Mouse (Mus musculus) limb, embryonic 12.5 days (tissue): Measurements from ENCODE around the gene Pitx1. TPM values are rescaled to one million over a fixed set of nuclear protein-coding genes. Genes with fewer than 3 reads are reported as not detected.

ENCODE experiments used
- ATAC-seq: fragments of 200-750 bp; cut with Nextera tagmentation; 2 replicates; pipeline ENCODE4 v1.8.0; 2017; ENCODE audit warnings: low read depth, moderate TSS enrichment; ENCODE audit not compliant: insufficient number of reproducible peaks, insufficient read depth, low FRiP score, low TSS enrichment
- H3K27ac ChIP-seq: fragments of 300-500 bp; sonication (generic); 2 replicates; pipeline ENCODE4 v1.5.1; 2016; ENCODE audit warnings: mild to moderate bottlenecking, moderate library complexity
- H3K27me3 ChIP-seq: fragments of 300-500 bp; sonication (generic); 2 replicates; pipeline ENCODE4 v1.6.1; 2016; ENCODE audit warnings: mild to moderate bottlenecking, moderate library complexity
- H3K36me3 ChIP-seq: fragments of 300-500 bp; sonication (generic); 2 replicates; pipeline ENCODE4 v1.6.1; 2016; ENCODE audit warnings: mild to moderate bottlenecking, moderate library complexity
- H3K4me1 ChIP-seq: fragments of 300-500 bp; sonication (generic); replicated peaks from 2 replicates; pipeline ENCODE4 v1.6.1; 2016
- H3K4me2 ChIP-seq: fragments of 300-500 bp; sonication (generic); 2 replicates; pipeline ENCODE4 v1.6.1; 2016; ENCODE audit warnings: mild to moderate bottlenecking, moderate library complexity
- H3K4me3 ChIP-seq: fragments of 300-500 bp; sonication (generic); replicated peaks from 2 replicates; pipeline ENCODE4 v1.5.1; 2016; ENCODE audit warnings: mild to moderate bottlenecking
- H3K9ac ChIP-seq: fragments of 300-500 bp; sonication (generic); replicated peaks from 2 replicates; pipeline ENCODE4 v1.6.1; 2016; ENCODE audit warnings: mild to moderate bottlenecking, moderate library complexity
- H3K9me3 ChIP-seq: fragments of 300-500 bp; sonication (generic); 2 replicates; pipeline ENCODE4 v1.6.1; 2016; ENCODE audit warnings: mild to moderate bottlenecking, moderate library complexity
- WGBS: fragments of 180-500 bp; shearing (Covaris S2); methylation state at CpG from one replicate; pipeline ENCODE4 v1.1.7; 2016; 5-methylcytosine and 5-hydroxymethylcytosine counted together
- polyA plus RNA-seq: library from polyadenylated mRNA; unstranded; fragments of >200 nt; fragmentation: Nextera tagmentation; extraction: Ambion mirVana; gene quantifications from 2 replicates; pipeline ENCODE4 v1.2.1, GENCODE M21; 2016

Gene Pitx1
- polyA plus RNA-seq, 1 experiment from 2014 or later: 206 TPM

- 1% methylated on average over 55 of the region's 82 CpGs for WGBS
- H3K4me1 ChIP-seq: peaks cover 48% of the 10 kb centered on the region
- peak overlapping the region; percentile 71 for H3K4me3 ChIP-seq
- ATAC-seq: peak; percentile 38; the same call in 1 of the 2 replicates
- H3K27ac ChIP-seq: peak overlapping the region; percentile 99
- no peaks in the 10 kb centered on the region for H3K9me3 ChIP-seq
- H3K9ac ChIP-seq: peak overlapping the region; percentile 98
- peaks cover 85% of the 10 kb centered on the region for H3K27me3 ChIP-seq
- peak overlapping the region; percentile 74 for H3K4me2 ChIP-seq
- H3K36me3 ChIP-seq: peaks cover under 1% of the 10 kb centered on the region
These were observed 4.9 kb downstream of the Pitx1 start for GRCm38 (mm10) chr13:55830833-55831721.

DNA sequence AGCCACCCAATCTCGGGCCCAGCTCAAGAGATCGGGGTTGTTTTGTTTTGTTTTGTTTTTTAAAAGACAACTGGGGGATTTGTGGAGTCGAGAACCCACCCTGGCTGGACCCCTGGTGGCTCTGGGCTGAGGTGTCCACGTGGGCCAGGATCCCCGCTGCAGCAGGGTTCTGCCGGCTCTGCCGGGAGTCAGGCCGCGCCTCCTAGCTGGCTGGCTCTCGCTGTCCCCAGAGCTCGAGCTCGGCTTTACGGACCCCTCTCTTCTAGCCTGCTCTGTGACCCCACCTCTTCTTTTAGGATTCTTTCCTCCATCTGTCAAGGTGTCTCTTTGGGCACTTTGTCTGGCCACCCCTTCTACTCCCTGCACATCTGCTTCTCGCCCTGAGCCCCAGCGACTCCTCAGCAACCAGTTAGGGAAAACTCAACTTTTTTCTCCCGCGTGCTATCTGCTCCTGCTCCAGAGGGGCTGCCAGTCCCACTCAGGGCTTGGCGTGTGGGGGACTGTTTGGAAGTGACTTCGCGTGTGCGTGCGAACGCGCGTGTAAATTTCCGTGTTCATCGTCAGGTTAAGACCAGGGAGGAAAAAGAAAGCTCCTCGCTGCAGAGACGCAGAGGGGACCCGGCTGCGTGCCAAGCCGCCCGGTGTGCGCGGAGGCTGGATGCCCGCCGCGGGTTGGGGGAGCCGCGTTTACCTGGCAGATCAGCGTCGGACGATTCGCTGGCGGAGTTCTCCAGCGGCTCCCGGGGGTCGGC, 5.7 kb downstream of the Pitx1 start:
- no peak for ATAC-seq
- Histone ChIP-seq H3K4me1 (peaks cover 49% of the 10 kb centered on the region), H3K27ac (peak overlapping the region; percentile 99), H3K9ac (peak overlapping the region; percentile 98), H3K36me3 (peaks cover 7% of the 10 kb centered on the region), H3K4me3 (peak overlapping the region; percentile 71), H3K9me3 (no peaks in the 10 kb centered on the region), H3K4me2 (peak overlapping the region; percentile 74), H3K27me3 (peaks cover 85% of the 10 kb centered on the region)
- under 1% methylated on average over 48 of the region's 48 CpGs for WGBS

- H3K9ac ChIP-seq: peak overlapping the region; percentile 93
- peaks cover 14% of the 10 kb centered on the region for H3K36me3 ChIP-seq
- H3K27me3 ChIP-seq: peaks cover 85% of the 10 kb centered on the region
- WGBS: 2% methylated on average over 12 of the region's 12 CpGs
- peak overlapping the region; percentile 74 for H3K4me2 ChIP-seq
- no peaks in the 10 kb centered on the region for H3K9me3 ChIP-seq
- H3K4me1 ChIP-seq: peaks cover 61% of the 10 kb centered on the region
- peak overlapping the region; percentile 88 for H3K27ac ChIP-seq
- peak overlapping the region; percentile 71 for H3K4me3 ChIP-seq
- ATAC-seq: no peak
These were observed 6.9 kb downstream of the Pitx1 start for GRCm38 (mm10) chr13:55829018-55829655.

- no peaks in the 10 kb centered on the region for H3K9me3 ChIP-seq
- peaks cover 64% of the 10 kb centered on the region for H3K4me1 ChIP-seq
- peaks cover 85% of the 10 kb centered on the region for H3K27me3 ChIP-seq
- 1% methylated on average over 50 of the region's 50 CpGs for WGBS
- no peak for ATAC-seq
- peak overlapping the region; percentile 88 for H3K27ac ChIP-seq
- H3K9ac ChIP-seq: peak overlapping the region; percentile 93
- peaks cover 18% of the 10 kb centered on the region for H3K36me3 ChIP-seq
- peak overlapping the region; percentile 74 for H3K4me2 ChIP-seq
- peak overlapping the region; percentile 71 for H3K4me3 ChIP-seq
These were observed 7.6 kb downstream of the Pitx1 start for GRCm38 (mm10) chr13:55828141-55829017.

- H3K9me3 ChIP-seq: no peaks in the 10 kb centered on the region
- H3K4me3 ChIP-seq: peak overlapping the region; percentile 71
- peak overlapping the region; percentile 93 for H3K9ac ChIP-seq
- peak overlapping the region; percentile 88 for H3K27ac ChIP-seq
- WGBS: 2% methylated on average over 6 of the region's 6 CpGs
- peaks cover 85% of the 10 kb centered on the region for H3K27me3 ChIP-seq
- peaks cover 23% of the 10 kb centered on the region for H3K36me3 ChIP-seq
- ATAC-seq: no peak
- H3K4me2 ChIP-seq: peak overlapping the region; percentile 74
- peaks cover 64% of the 10 kb centered on the region for H3K4me1 ChIP-seq
These were observed 8.3 kb downstream of the Pitx1 start for GRCm38 (mm10) chr13:55827679-55828140.

DNA sequence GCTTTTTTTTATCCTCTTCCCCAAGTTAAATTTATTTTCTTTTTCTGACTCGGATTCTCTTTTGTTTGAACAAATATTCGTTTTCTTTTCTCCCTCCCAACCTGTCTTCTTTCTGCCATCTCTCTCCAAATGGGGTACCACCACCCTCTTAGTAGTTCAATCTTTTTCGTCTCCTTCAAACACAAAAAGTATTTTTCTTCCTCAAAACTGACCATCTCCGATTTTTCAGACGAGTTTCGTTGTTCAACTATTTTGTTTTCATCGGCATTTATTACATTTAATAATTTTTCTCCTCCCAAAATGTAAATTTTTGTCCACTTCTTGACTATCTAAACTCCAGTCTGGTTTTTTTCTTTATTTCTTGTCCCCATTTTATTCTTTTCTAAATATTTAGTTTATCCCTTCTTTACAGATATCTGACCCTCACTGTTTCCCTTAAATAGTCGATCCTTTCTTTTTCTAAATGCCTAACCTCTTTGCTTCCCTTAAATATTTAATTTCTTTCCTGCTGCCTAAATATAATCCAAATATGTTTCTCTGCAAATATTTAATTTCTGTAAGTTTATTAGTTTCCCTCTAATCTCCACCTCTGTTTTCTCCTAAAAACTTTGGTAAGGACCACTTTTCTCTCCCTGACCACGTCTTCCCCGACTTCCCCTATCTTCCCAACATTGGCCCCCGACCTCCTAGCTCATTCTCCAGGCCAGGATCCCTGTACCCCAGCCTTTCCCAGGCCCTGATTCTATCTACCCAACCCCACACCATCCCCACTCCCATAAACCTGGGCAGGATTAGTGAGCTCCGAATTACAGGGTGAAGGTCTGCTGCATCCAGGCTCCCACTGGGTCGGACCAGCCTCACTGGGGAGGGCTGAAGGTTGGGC, 9.0 kb downstream of the Pitx1 start:
- ATAC-seq: no peak
- H3K4me1 ChIP-seq: peaks cover 59% of the 10 kb centered on the region
- peak overlapping the region; percentile 95 for H3K27ac ChIP-seq
- H3K9ac ChIP-seq: peak overlapping the region; percentile 93
- peak overlapping the region; percentile 71 for H3K4me3 ChIP-seq
- 2% methylated on average over 13 of the region's 13 CpGs for WGBS
- H3K9me3 ChIP-seq: no peaks in the 10 kb centered on the region
- peak overlapping the region; percentile 74 for H3K4me2 ChIP-seq
- H3K36me3 ChIP-seq: peaks cover 23% of the 10 kb centered on the region
- H3K27me3 ChIP-seq: peaks cover 84% of the 10 kb centered on the region

GRCm38 (mm10) chr13:55826008-55826671, 9.9 kb downstream of the Pitx1 start:
- Histone ChIP-seq H3K4me1 (peaks cover 52% of the 10 kb centered on the region), H3K27me3 (peaks cover 83% of the 10 kb centered on the region), H3K4me3 (peak overlapping the region; percentile 47), H3K9ac (peak overlapping the region; percentile 92), H3K4me2 (peak overlapping the region; percentile 74), H3K36me3 (peaks cover 23% of the 10 kb centered on the region), H3K27ac (peak overlapping the region; percentile 95), H3K9me3 (no peaks in the 10 kb centered on the region)
- 2% methylated on average over 56 of the region's 56 CpGs for WGBS
- ATAC-seq: no peak

DNA sequence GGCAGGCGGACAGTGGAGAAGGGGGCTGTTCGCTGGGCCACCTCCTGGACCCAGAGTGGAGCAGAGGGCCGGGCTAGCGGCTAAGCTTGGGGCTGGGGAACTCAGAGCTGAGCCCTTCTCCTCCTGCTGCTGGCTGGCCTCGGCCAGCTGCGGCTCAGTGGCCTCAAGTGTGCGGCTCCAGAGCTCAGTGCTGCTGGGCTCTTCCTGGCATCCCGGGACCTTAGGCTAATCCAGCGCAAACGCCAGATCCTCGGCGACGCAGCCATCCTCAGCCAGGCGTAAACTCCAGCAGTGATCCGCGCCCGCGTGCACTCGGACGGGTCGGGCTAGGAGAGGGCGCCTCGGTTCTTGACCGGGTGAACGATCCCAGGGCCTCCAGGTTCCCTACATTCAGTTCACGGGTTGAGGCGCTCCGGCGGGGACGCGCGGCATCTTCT, 10.7 kb downstream of the Pitx1 start:
- peak; percentile 24; the same call in 1 of the 2 replicates for ATAC-seq
- peak overlapping the region; percentile 74 for H3K4me2 ChIP-seq
- 2% methylated on average over 32 of the region's 32 CpGs for WGBS
- H3K27me3 ChIP-seq: peaks cover 80% of the 10 kb centered on the region
- H3K9me3 ChIP-seq: no peaks in the 10 kb centered on the region
- H3K36me3 ChIP-seq: peaks cover 23% of the 10 kb centered on the region
- H3K9ac ChIP-seq: peak overlapping the region; percentile 92
- H3K27ac ChIP-seq: peak overlapping the region; percentile 95
- H3K4me3 ChIP-seq: peak overlapping the region; percentile 47
- peaks cover 45% of the 10 kb centered on the region for H3K4me1 ChIP-seq
